Mouse (Mus musculus): ENCODE data around the gene Plxnb2. TPM values are rescaled to one million over a fixed set of nuclear protein-coding genes. Genes with fewer than 3 reads are reported as not detected.

Gene Plxnb2
- total and polyA plus RNA-seq, 3 experiments = 75.7 to 121 (median 93.5) TPM

- no peaks in the 10 kb centered on the region for H3K27me3 ChIP-seq (ENCODE audit: control insufficient read depth, insufficient read depth, low read length)
- H3K27ac ChIP-seq = no peak overlapping the region
- H3K9ac ChIP-seq (ENCODE audit: low read depth, low read length) = no peak overlapping the region
- intact Hi-C loops (cut with DNase I) = loop anchor here (10.0 kb wide), 1 partner anchor 227 kb away; the partner anchor contains the start of genes Odf3b, Sco2 and Tymp
- no peak overlapping the region for H3K4me3 ChIP-seq
- 63% methylated on average over 4 of the region's 4 CpGs for WGBS
- H3K36me3 ChIP-seq (ENCODE audit: control insufficient read depth, insufficient read depth, low read length) = no peaks in the 10 kb centered on the region
- H3K79me2 ChIP-seq (replicated peaks; ENCODE audit: control insufficient read depth, insufficient read depth, low read length) = no peaks in the 10 kb centered on the region
- peaks cover 7% of the 10 kb centered on the region for H3K4me1 ChIP-seq (ENCODE audit: control insufficient read depth, insufficient read depth, low read length)
- no peak for TF ChIP-seq CTCF (IDR thresholded peaks at IDR 0.05)
- TF ChIP-seq POLR2A (IDR thresholded peaks at IDR 0.05; ENCODE audit: insufficient read depth, low read depth, low read length) = no peak
- TF ChIP-seq EP300 (IDR thresholded peaks at IDR 0.05; ENCODE audit: insufficient read depth, low read depth, low read length) = no peak
- no peak for DNase-seq
Measured at GRCm38 (mm10) chr15:89147895-89148294, 32.7 kb downstream of the Plxnb2 start.

GRCm38 (mm10) chr15:89147456-89147855 lies 33.1 kb downstream of the Plxnb2 start:
- no peak overlapping the region; the same call in 1 of the 2 replicates for H3K4me3 ChIP-seq
- intact Hi-C loops (cut with DNase I) = loop anchor here (10.0 kb wide), 1 partner anchor 227 kb away; the partner anchor contains the start of genes Odf3b, Sco2 and Tymp
- TF ChIP-seq CTCF (IDR thresholded peaks at IDR 0.05) (no peak), EP300 (IDR thresholded peaks at IDR 0.05; ENCODE audit: insufficient read depth, low read depth, low read length) (no peak), POLR2A (IDR thresholded peaks at IDR 0.05; ENCODE audit: insufficient read depth, low read depth, low read length) (no peak)
- DNase-seq = no peak
- no peaks in the 10 kb centered on the region for H3K27me3 ChIP-seq (ENCODE audit: control insufficient read depth, insufficient read depth, low read length)
- H3K4me1 ChIP-seq (ENCODE audit: control insufficient read depth, insufficient read depth, low read length) = peaks cover 7% of the 10 kb centered on the region
- WGBS = 31% methylated on average over 10 of the region's 10 CpGs
- H3K36me3 ChIP-seq (ENCODE audit: control insufficient read depth, insufficient read depth, low read length) = no peaks in the 10 kb centered on the region
- H3K27ac ChIP-seq = no peak overlapping the region
- H3K79me2 ChIP-seq (replicated peaks; ENCODE audit: control insufficient read depth, insufficient read depth, low read length) = no peaks in the 10 kb centered on the region
- H3K9ac ChIP-seq (ENCODE audit: low read depth, low read length) = no peak overlapping the region

- no peak overlapping the region for H3K27ac ChIP-seq
- no peak overlapping the region; the same call in 1 of the 2 replicates for H3K4me3 ChIP-seq
- H3K27me3 ChIP-seq (ENCODE audit: control insufficient read depth, insufficient read depth, low read length) = no peaks in the 10 kb centered on the region
- H3K9ac ChIP-seq (ENCODE audit: low read depth, low read length) = no peak overlapping the region
- WGBS = 11% methylated on average over 16 of the region's 16 CpGs
- H3K4me1 ChIP-seq (ENCODE audit: control insufficient read depth, insufficient read depth, low read length) = peaks cover 11% of the 10 kb centered on the region
- DNase-seq = peak; percentile 47 to 62
- TF ChIP-seq POLR2A (IDR thresholded peaks at IDR 0.05; ENCODE audit: insufficient read depth, low read depth, low read length) = no peak
- no peaks in the 10 kb centered on the region for H3K36me3 ChIP-seq (ENCODE audit: control insufficient read depth, insufficient read depth, low read length)
- H3K79me2 ChIP-seq (replicated peaks; ENCODE audit: control insufficient read depth, insufficient read depth, low read length) = no peaks in the 10 kb centered on the region
- intact Hi-C loops (cut with DNase I) = loop anchor here (10.0 kb wide), 1 partner anchor 228 kb away; the partner anchor contains the start of genes Odf3b, Sco2 and Tymp
Measured at GRCm38 (mm10) chr15:89147024-89147423, 33.6 kb downstream of the Plxnb2 start.

GRCm38 (mm10) chr15:89146537-89146936 lies 34.1 kb downstream of the Plxnb2 start:
- H3K27ac ChIP-seq = no peak overlapping the region
- no peak overlapping the region for H3K4me3 ChIP-seq
- no peaks in the 10 kb centered on the region for H3K27me3 ChIP-seq (ENCODE audit: control insufficient read depth, insufficient read depth, low read length)
- intact Hi-C loops (cut with DNase I) = loop anchor here (10.0 kb wide), 1 partner anchor 228 kb away; the partner anchor contains the start of genes Odf3b, Sco2 and Tymp
- no peaks in the 10 kb centered on the region for H3K79me2 ChIP-seq (replicated peaks; ENCODE audit: control insufficient read depth, insufficient read depth, low read length)
- 14% methylated on average over 27 of the region's 27 CpGs for whole genome bisulfite sequencing
- no peaks in the 10 kb centered on the region for H3K36me3 ChIP-seq (ENCODE audit: control insufficient read depth, insufficient read depth, low read length)
- no peak overlapping the region for H3K9ac ChIP-seq (ENCODE audit: low read depth, low read length)
- DNase-seq = peak; percentile 49 to 59
- TF ChIP-seq POLR2A (IDR thresholded peaks at IDR 0.05; ENCODE audit: insufficient read depth, low read depth, low read length) = no peak
- peaks cover 12% of the 10 kb centered on the region for H3K4me1 ChIP-seq (ENCODE audit: control insufficient read depth, insufficient read depth, low read length)

GRCm38 (mm10) chr15:89145813-89146350 lies 34.7 kb downstream of the Plxnb2 start:
- no peak for DNase-seq
- peaks cover 16% of the 10 kb centered on the region for H3K4me1 ChIP-seq (ENCODE audit: control insufficient read depth, insufficient read depth, low read length)
- intact Hi-C loops (cut with DNase I) = loop anchor here (10.0 kb wide), 1 partner anchor 229 kb away; the partner anchor contains the start of genes Odf3b, Sco2 and Tymp
- no peak overlapping the region for H3K9ac ChIP-seq (ENCODE audit: low read depth, low read length)
- no peak overlapping the region for H3K4me3 ChIP-seq
- 88% methylated on average over 24 of the region's 24 CpGs for WGBS
- H3K36me3 ChIP-seq (ENCODE audit: control insufficient read depth, insufficient read depth, low read length) = no peaks in the 10 kb centered on the region
- no peaks in the 10 kb centered on the region for H3K27me3 ChIP-seq (ENCODE audit: control insufficient read depth, insufficient read depth, low read length)
- H3K79me2 ChIP-seq (replicated peaks; ENCODE audit: control insufficient read depth, insufficient read depth, low read length) = no peaks in the 10 kb centered on the region
- no peak for TF ChIP-seq EP300 (IDR thresholded peaks at IDR 0.05; ENCODE audit: insufficient read depth, low read depth, low read length)
- TF ChIP-seq CTCF (IDR thresholded peaks at IDR 0.05) = no peak
- TF ChIP-seq POLR2A (IDR thresholded peaks at IDR 0.05; ENCODE audit: insufficient read depth, low read depth, low read length) = no peak
- no peak overlapping the region for H3K27ac ChIP-seq

GRCm38 (mm10) chr15:89144965-89145364 lies 35.6 kb downstream of the Plxnb2 start:
- Histone ChIP-seq H3K36me3 (ENCODE audit: control insufficient read depth, insufficient read depth, low read length) (no peaks in the 10 kb centered on the region), H3K4me1 (ENCODE audit: control insufficient read depth, insufficient read depth, low read length) (peaks cover 18% of the 10 kb centered on the region), H3K9ac (ENCODE audit: low read depth, low read length) (no peak overlapping the region), H3K4me3 (no peak overlapping the region), H3K27ac (no peak overlapping the region), H3K79me2 (replicated peaks; ENCODE audit: control insufficient read depth, insufficient read depth, low read length) (no peaks in the 10 kb centered on the region), H3K27me3 (ENCODE audit: control insufficient read depth, insufficient read depth, low read length) (no peaks in the 10 kb centered on the region)
- TF ChIP-seq POLR2A (IDR thresholded peaks at IDR 0.05; ENCODE audit: insufficient read depth, low read depth, low read length) (no peak), CTCF (IDR thresholded peaks at IDR 0.05) (no peak), EP300 (IDR thresholded peaks at IDR 0.05; ENCODE audit: insufficient read depth, low read depth, low read length) (no peak)
- no peak for DNase-seq
- 68% methylated on average over 11 of the region's 11 CpGs for WGBS
- intact Hi-C loops (cut with DNase I) = loop anchor here (10.0 kb wide), 1 partner anchor 230 kb away; the partner anchor contains the start of genes Odf3b, Sco2 and Tymp

Data from heart, adult 2 months (tissue).